Mouse (Mus musculus) spleen, adult 18-20 months (tissue): Measurements from ENCODE around the gene Tln1.
"Not testable (repeated sequence)": the region's sequence is repeated elsewhere in the genome, so short reads cannot be mapped to it uniquely, and the experiment has no call there.

Experiments
- DNase-seq, 2 experiments: peaks; one replicate each; pipeline ENCODE4 v3.0.0; 2022; ENCODE audit warnings: mixed read lengths in 2 of 2

Gene Tln1

DNA sequence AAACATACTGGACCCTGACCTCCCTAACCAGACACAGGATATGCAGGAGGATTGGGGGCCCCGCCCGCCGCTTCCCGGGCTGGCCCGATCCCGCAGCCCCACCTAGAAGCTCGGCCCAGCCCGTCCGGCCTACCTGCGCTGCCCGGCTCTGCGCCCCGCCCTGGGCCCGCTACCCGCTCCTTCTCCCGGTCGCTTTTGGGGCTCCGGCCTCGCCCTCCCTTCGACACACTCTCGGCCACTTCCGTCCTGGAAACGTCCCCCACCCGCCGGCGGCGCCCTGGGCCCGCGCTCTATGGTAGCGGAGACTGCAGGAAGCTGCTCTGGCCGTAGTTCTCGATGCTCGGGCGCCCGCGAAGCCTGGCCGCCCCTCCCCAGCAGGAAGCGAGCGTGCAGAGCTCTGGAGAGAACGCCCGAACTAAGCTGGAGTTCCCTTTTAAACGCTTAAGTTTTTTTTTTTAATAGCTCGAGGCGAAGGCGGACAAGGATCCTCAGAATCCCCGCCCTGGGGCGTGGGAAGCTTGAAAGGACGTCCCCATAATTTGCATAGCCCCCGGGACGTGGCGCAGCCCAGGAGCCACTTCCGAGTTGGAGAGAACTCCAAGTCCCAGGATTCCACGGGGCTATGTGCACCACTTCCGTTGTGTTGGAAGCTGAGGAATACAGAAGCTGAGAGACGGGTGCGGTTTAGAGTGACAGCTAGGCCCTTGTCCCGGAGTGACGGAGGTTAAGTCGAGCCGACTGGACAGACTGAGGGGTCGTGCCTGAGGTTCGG lies at the start of gene Tln1, which contains the start of gene Creb3:
Gene Tln1 (minus strand): TSS at position 695 of the 772 bp plus-strand sequence.
Gene Creb3 (plus strand): TSS at position 336 of the 772 bp plus-strand sequence.
- peak; percentile 88 to 90 for DNase-seq

DNA sequence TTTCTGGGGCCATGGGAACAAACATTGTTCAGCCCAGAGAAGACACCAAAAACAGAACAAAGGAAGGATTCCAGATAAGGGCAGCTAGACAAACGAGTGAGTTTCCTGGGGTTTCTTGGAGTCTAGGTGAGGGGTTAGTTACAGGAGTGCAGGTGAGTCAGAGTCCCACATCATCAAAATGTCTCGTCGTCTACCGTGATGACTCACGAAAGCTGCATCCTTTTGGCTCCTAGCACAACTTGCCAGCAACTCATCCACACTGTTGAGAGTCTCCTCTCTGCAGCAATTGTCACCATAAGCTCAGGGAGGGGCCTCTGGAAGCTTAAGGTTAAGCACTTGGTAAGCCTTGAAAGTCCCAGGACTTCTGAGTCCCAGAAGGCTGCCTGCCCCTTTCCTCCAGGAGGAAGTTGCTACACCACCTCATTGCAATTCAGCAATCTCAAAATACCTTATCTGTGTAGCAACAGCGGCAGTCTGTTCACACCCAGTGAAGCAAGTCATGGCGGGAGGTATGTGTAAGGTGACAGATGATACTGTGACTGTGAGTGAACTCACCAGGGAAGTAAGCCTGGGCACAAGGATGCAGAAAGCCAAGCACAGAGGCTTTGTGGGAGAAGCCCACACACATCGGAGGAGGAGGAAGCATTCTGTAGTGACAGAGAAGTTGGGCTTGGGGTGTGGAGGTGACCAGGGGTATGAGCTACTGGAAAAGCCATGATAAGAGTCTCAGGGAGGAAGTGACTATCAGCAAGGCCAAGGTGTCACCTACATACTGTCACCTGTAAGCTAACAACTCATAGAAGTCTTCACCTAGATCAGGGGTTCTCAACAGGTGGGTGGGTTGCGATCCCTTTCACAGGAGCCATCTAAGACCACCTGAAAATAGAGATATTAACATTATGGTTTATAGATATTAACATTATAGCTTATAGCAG lies 42.5 kb upstream of the Tln1 start:
- no peak for DNase-seq

DNA sequence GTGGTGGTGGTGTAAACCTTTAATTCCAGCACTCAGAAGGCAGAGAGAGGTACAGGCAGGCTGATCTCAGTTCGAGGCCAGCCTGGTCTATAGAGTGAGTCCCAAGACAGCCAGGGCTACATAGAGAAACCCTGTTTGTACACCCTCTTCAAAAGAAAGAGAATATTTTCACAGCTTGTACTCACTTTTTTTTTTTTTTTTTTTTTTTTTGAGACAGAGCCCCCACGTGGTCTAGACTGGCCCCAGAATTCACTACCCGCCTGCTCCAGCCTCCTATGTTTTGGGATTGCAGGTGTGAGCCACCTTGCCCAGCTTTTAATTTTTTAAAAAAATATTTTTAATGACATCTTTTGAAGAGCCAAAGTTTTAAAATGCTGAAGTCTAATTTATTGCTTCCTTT lies 41.6 kb upstream of the Tln1 start:
- no peak for DNase-seq

DNA sequence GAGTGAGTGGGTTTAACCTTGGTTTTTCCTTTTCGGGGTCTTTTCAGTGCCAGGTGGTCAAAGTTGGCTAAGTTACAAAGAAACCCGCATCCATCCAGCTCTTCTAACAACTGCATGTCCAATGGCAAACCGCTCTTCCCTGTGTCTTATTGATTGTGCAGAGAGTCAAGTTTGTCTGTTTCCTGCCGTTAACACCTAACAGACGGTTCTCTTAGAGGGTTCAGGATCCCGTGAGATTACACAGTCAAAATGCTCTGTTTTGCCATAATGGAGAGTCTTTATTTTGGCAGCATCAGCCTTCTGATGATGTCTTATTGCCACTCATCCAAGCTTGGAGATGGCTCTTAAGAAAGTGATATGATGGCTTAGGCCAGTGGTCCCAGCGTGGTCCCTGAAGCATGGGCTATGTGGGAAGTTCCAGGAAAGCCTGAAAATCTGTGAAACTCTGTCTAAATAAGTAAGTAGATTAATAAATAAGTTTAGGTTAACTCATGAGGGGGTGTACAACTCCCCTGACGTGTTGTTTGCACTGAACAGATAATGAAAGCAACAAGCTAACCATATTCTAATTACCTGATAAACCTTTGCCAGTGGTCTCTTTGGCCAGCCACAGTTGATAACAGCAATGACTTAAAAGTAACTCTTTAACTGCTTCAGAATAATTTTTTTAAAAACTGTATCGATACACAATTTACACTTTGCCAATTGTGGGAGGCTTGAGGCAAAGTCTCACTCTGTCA lies 37.9 kb upstream of the Tln1 start:
- DNase-seq, result no peak

DNA sequence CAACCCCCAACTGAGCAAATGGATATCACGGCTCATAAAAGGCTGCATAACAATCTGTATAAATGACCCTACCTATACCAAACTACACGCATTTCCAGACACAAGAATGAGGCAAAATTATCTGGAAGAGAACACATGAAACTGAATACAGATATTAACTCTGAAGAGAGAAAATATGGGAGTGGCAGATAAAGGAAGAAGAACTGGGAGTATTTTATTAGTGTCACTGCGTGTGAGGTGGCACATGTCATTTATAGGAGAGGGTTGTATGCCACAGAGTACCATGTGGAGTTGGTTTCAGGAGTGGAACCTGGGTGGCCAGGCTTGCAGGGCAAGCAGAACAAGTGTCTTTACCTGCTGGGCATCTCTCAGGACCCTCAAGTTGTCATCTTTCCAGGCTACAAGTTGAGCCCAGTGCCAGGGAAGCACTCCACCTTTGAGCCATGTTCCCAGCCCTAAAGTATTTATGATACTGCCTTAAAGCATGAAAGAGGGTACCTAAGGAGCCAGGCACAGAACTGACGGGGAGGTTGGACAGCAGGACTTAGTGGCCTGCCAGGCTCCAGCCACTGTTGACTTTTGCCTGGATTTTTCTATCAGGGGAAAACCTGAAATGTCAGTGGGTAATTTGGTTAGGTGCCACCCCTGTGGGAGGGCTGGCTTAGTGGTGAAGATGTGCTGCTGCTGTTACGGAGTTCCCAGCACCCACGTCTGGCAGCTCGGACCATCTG lies 36.3 kb upstream of the Tln1 start:
- no peak for DNase-seq

DNA sequence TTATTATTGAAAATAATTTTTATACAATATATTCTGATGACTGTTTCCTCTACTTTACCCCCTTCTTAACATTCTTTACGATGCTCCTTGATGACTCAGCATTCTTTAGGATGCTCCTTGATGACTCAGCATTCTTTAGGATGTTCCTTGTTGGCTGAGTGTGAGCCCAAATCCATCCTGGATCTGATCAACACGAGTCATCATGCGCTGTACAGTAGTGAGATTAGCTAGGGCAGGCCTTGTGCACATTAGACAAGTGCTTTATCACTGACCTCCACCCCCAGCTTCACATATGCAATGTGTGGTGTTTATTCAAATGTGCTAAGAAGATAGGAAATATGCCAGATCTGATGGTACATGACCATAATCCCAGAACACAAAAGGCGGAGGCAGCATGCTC lies 35.7 kb upstream of the Tln1 start:
- no peak for DNase-seq

DNA sequence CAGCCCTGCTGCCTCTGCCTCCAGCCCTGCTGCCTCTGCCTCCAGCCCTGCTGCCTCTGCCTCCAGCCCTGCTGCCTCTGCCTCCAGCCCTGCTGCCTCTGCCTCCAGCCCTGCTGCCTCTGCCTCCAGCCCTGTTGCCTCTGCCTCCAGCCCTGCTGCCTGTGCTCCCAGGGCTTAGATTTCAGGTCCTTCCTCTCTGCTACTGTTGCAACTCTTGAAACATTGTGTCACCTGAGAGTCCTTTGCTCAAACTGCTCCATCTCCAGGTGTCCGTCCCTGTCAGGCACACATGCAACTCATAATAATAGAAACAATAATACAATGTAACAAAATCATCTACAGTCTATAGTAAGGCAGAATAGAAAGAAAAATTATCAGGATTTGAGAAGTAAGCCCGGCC lies 34.1 kb upstream of the Tln1 start:
- not testable (repeated sequence) for DNase-seq

DNA sequence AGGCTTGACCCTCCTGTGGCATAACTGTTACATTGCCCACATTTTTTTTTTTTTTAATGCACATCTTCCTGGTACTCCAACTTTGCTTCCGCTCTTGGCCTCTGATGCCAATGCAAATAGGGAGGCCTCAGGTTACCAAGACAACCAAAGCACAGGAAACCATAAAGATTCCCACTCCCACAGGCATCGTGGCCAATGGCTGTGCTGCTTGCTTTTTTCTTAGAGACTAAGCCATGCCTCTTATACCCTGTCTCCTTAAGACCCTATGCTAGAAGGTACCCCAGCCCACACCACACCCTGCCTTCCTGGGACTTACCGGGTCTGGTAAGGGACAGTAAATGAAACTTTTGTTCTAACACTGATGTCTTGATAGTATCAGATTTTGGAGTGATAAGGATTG lies 31.0 kb upstream of the Tln1 start:
- DNase-seq, result no peak

DNA sequence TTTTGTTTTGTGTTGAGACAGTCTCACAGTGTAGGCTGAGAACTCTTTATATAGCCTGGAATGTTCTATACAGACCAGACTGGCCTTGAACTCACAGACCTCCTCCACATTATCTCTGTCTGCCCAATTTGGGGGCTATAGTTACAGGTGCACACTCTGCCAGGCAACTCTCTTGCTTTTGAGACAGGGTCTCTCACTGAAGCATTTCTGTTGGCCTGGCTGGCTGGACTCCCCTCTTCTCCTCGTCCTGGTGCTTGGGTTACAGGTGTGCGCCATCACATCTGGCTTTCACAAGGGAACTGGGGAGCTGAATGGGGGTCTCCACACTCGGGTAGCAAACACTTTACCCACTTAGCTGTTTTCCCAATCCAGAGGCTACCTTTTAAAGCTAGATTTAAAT lies 29.5 kb upstream of the Tln1 start:
- DNase-seq, result no peak

DNA sequence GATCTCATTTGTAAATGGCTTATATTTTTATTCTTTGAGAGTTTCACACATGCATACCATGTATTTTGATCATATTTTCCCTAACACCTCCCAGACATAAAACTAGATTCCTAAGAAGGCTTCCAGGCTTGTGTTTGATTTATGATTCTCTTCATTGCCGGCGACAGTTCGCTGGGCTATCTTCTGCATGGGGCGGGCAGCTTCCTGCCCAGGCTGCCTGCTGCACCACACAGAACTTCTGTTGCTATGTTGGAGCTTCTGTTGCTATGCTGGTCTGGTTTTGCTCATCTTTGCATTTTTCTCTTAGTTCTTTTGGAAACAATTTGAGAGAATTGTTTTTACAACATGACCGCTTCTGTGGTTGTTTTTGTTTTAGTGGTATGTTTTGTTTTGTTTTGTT lies 29.1 kb upstream of the Tln1 start:
- no peak for DNase-seq

DNA sequence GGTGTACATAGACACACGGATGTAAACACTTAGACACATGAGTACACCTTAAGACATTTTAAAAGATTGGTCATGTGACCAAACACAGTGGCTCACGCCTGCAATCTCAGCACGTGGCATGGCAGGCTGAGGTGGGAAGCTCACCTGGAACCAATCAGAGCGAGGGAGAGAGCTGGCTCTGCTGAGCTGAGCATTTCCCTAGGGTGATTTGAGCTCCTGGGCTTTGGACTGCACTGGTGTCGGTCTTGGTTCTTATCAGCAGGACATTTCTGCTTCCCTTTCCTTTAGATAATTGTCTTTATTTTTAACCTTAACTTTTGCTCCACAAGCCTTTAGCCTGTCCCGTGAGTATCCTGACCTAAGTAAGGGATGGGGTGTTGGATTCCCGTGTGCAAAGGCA lies 25.2 kb upstream of the Tln1 start:
- no peak for DNase-seq

DNA sequence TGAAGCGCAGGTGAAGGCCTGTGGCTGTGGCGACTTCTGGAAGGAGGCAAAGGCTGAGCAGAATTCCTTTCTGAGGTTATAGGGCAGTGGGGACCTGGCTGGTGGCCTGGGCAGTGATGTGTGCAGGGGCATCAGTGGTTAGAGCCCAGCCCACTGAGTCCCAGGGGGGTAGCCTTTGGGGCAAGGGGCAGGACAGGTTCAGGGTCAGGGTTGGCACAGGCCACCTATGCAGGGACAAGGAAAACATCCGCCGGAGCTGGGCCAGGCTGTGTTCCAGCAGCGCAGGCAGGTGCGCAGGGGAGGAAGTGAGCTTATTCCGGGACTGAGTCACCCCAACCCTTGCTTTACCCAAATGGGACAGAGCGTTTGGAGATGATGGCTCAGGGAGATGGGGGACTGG lies 23.9 kb upstream of the Tln1 start:
- no peak for DNase-seq

DNA sequence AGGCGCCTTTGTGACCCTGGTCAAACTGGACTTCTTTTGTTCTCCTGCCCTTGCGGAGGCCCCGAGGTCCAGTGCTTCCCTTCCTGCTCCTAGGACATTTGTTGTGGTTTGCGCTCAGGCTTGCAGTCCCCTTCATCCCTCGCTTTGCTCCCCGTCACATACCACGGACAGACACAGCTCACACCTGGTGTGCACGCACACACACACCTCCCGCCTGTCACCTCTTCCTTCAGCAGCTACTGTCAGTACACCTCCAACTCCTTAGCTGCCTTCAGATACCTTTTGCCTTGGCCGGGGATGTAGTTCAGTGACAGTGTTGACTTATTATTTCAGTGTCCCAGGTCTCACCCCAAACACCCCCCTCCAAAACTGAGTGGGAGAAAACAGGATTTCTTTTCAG lies 23.2 kb upstream of the Tln1 start:
- DNase-seq, result no peak

DNA sequence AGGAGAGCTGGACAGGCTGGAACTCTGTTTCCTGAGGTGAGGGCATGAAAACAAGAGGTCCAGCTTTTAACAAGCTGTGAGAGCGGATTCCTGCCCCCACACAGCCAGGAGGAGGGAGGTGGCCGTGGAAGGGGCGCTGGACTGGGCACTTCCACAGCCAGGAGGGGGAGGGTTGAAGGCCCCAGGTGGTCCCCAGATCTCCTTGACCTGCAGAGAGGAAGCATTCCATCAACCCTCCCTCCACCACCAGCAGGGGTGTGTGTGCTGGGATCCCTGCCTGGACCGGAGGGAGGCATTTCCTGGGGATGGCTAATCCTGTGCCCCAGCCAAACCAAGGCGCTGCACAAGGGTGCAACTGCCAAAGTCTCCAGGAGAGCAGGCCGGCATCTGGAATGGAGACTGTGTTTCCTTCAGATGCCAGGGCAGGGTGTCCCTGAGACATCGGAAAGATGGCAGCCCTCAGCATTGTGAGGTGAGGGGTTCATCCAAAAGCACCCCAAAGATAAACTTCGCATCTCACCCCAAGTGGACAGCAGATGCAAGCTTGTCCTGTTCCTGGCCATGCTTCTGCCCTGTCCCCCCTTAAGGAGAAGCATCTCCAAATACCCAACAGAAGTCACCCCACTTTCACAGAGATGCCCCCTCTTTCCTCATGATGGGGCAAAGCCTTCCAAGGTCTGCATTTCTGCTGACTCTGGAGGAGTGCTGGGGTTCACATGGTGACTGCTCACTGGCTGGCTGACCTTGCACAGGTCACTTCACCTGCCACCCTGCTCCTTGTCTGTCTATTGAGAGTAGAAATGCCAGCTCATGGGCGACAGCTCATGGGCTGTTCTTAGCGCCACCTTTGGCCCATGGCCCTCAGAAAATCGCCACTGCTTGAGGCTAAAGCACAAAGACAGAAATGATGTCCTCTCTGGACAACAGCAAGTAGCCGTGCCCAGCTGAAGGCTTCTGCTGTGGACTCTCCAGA lies 22.2 kb upstream of the Tln1 start, which contains the start of gene Msmp:
Gene Msmp (minus strand): TSS at position 51 of the 973 bp plus-strand sequence.
- no peak for DNase-seq

DNA sequence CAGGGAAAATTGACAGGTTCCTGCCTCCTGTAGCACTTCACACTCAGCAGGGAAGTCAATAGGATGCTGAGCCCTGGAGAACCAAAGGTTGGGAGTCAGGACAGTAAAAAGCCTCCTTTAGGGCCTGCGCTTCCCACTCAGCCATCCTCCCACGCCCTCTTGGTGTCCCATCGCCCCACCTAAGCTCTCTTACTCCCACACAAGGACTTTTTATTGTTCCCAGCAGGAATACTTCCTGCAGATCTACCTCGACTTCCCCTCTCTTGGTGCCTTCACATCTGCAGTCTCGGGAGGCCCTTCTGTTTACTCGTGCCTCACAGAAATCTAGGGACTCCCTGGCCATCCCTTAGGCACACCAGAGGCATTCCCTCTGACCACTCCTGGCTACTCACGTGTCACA lies 20.9 kb upstream of the Tln1 start:
- no peak for DNase-seq

DNA sequence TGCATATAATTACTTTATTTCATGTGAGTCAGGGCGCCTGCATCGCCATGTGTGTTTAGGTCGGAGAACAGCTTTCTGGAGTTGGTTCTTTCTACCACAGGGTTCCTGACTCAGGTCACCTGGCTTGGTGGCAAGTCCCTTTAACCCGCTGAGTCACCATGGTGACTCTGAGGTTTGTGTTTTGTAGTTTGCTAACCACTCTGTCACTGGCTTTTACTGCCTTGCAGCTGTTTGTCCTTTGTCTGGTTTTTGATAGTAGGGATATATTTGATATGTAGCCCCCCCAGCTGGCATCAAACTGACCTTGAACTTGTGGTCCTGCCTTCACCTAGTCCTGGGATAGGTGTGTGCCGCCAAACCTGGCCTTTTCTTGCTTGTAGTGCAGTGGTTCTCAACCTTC lies 19.8 kb upstream of the Tln1 start:
- no peak for DNase-seq

DNA sequence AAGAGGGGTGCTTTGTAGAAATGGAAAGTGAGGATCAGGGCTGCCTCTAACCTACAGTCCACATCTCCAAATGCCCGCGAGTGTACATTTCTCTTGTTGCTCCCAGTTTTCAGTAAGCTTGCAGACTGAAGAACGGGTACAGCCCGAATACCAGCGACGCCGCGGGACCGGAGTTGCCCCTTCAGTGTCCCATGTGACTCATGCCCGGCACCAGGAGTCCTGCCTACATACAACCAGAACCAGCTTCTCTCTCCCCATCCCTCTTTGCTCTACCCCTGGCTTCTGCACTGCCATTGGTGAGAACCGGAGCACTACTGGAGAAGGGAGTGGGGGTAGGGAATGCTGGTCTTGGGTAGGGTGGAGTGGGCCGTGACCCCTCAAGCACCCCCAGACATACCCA lies 18.9 kb upstream of the Tln1 start:
- DNase-seq, result no peak

DNA sequence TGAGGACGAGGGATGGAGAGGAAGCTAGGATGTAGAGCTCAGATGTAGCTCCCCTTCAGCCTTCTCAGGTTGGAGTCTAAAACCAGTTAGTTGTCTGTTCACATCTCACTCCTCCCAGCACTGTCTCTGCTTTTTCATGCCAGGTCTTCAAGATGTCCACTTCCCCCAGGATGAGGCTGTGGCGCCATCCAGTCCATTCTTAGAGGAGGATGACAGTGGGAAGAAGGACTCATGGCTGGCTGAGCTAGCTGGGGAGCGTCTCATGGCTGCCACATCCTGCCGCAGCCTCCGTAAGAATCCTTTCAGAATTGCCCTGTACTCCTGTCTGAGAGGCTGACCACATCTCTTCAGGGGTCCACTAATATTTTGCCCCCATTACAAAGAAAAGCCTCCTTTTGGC lies 18.2 kb upstream of the Tln1 start:
- no peak for DNase-seq

DNA sequence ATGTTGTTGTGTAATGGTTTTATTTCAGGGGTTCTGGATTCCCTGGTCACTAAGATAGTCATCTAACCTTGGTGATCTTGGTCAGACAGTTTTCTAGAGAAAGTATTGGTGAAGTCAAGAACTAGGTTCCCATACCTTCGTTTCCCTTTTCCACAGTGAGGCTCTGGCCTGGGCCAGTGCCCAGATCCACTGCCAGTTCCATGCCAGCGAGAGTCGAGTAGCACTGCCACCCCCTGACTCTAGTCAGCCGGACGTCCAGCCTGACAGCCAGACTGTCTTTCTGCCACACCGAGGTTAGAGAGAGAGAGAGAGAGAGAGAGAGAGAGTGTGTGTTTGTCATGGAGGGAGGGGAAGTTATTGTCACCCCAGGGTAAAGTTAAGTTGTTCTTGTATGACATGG lies 17.2 kb upstream of the Tln1 start:
- no peak for DNase-seq

DNA sequence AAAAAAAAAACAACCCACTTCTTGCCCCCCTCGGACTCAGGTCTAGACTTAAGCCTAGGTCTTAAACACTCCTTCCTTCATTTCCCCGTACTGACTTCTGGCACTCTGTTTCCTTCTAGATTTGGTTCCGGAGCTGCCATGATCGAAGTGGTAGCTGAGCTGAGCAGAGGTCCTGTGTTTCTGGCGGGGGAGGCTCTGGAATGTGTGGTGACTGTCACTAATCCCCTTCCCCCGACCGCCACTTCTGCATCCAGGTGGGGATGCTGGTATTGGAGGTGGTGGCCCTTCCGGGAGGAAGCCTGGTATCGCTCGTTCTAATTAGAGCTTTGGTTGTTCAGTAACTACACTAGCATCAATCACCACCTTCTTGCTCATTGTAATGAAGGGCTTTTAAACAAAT lies 16.8 kb upstream of the Tln1 start:
- no peak for DNase-seq
